Mouse (Mus musculus) embryonic facial prominence, embryonic 14.5 days (tissue): ENCODE results near the gene Hnrnpa2b1. TPM values are rescaled to one million over a fixed set of nuclear protein-coding genes. Genes with fewer than 3 reads are reported as not detected.

Experiments
- ATAC-seq: fragments of 200-750 bp; cut with Nextera tagmentation; 2 replicates; pipeline ENCODE4 v1.8.0; 2017; ENCODE audit warnings: low read depth, moderate number of reproducible peaks, moderate TSS enrichment
- DNase-seq: peaks from one replicate; pipeline ENCODE4 v3.0.0-alpha.2; 2015; ENCODE audit warnings: low spot score
- H3K27ac ChIP-seq: fragments of 300-500 bp; sonication (generic); replicated peaks from 2 replicates; pipeline ENCODE4 v1.5.1; 2014; ENCODE audit warnings: low read depth, mild to moderate bottlenecking, low read length, moderate library complexity
- H3K27me3 ChIP-seq: fragments of 300-500 bp; sonication (generic); replicated peaks from 2 replicates; pipeline ENCODE4 v1.6.1; 2014; ENCODE audit warnings: low read length; ENCODE audit not compliant: control insufficient read depth, insufficient read depth
- H3K36me3 ChIP-seq: fragments of 300-500 bp; sonication (generic); 2 replicates; pipeline ENCODE4 v1.6.1; 2014; ENCODE audit warnings: low read length, mixed read lengths; ENCODE audit not compliant: control insufficient read depth, insufficient read depth
- H3K4me1 ChIP-seq: fragments of 300-500 bp; sonication (generic); 2 replicates; pipeline ENCODE4 v1.6.1; 2014; ENCODE audit warnings: antibody characterized with exemption, low read length; ENCODE audit not compliant: control insufficient read depth, insufficient read depth
- H3K4me2 ChIP-seq: fragments of 300-500 bp; sonication (generic); 2 replicates; pipeline ENCODE4 v1.6.1; 2014; ENCODE audit warnings: low read depth, mild to moderate bottlenecking, low read length, moderate library complexity, mixed read lengths
- H3K4me3 ChIP-seq: fragments of 300-500 bp; sonication (generic); 2 replicates; pipeline ENCODE4 v1.5.1; 2014; ENCODE audit warnings: low read depth, mild to moderate bottlenecking, low read length
- H3K9ac ChIP-seq: fragments of 300-500 bp; sonication (generic); 2 replicates; pipeline ENCODE4 v1.6.1; 2014; ENCODE audit warnings: low read depth, mild to moderate bottlenecking, low read length, moderate library complexity, mixed read lengths
- H3K9me3 ChIP-seq: fragments of 300-500 bp; sonication (generic); 2 replicates; pipeline ENCODE4 v1.6.1; 2016; ENCODE audit warnings: low read length; ENCODE audit not compliant: control insufficient read depth
- WGBS: fragments of 180-500 bp; shearing (Covaris S2); extraction: QIAGEN DNeasy Blood & Tissue Kit; methylation state at CpG from one replicate; pipeline ENCODE4 v1.1.7; 2014; 5-methylcytosine and 5-hydroxymethylcytosine counted together
- polyA plus RNA-seq: library from polyadenylated mRNA; unstranded; fragments of >200 nt; fragmentation: Nextera tagmentation; extraction: Ambion mirVana; gene quantifications from 2 replicates; pipeline ENCODE4 v1.2.1, GENCODE M21; 2014

Hnrnpa2b1 gene
- polyA plus RNA-seq, 1 experiment from 2014 or later: 930 TPM

DNA sequence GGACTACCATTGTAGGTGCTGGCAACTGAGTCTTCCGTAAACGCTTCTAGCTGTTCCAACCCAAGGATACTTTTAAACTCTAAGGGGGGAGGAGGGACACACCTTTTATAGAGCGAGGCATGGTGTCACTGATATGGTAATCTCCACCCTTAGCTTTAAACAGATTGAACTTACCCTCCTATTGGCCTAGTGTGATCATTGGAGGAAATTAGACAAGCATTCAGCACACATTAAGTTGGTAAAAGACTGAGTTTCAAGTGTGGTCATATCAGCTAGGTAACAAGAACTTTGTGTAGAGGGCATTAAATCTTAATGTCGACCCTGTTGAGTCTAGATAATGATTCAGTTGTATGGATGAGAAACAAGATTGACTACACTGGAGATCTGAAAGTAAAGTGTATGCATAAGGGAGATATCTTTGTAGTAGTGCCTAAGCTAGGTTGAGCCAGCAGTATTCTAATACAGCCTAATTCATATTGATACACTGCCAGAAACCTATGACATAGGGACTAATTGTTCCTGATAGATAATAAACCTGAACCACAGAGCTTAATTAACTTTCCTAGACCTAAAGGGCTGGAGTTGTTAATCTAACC is 9.5 kb upstream of the Hnrnpa2b1 start:
- H3K36me3 ChIP-seq: peaks cover 83% of the 10 kb centered on the region
- H3K9me3 ChIP-seq: no peaks in the 10 kb centered on the region
- no peaks in the 10 kb centered on the region for H3K27me3 ChIP-seq
- no peak overlapping the region for H3K4me3 ChIP-seq
- H3K4me1 ChIP-seq: no peaks in the 10 kb centered on the region
- ATAC-seq: no peak
- H3K4me2 ChIP-seq: no peak overlapping the region
- WGBS: 94% methylated on average over 4 of the region's 4 CpGs
- no peak for DNase-seq
- no peak overlapping the region for H3K27ac ChIP-seq
- H3K9ac ChIP-seq: no peak overlapping the region

DNA sequence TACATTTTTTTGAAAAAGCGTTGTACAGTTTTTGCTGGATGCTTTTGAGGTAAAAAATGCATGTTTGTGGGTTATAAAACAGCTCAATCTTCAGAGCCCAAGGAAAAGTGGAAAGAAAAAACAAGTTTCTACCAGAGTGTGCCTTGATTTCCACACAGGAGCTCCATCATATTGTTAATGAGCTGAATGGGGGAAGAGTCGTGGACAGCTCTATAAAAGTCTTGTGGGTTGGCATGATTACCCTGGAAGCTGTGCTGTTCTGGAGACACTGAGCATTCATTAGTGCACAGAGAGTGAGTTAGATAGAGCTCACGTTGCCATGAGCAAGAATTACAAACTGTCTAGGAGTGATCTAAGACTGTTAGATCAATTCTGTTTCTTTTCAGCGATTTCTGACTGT is 2.5 kb upstream of the Hnrnpa2b1 start:
- WGBS: 36% methylated on average over 4 of the region's 4 CpGs
- DNase-seq (no peak), ATAC-seq (no peak)
- Histone ChIP-seq H3K4me1 (peaks cover 20% of the 10 kb centered on the region), H3K27ac (0 out of 2 replicates have a peak overlapping the region, but pooled peaks have one; percentile 6), H3K9me3 (no peaks in the 10 kb centered on the region), H3K4me2 (peak overlapping the region; percentile 75), H3K4me3 (peak overlapping the region; percentile 100), H3K9ac (peak overlapping the region; percentile 100), H3K27me3 (no peaks in the 10 kb centered on the region), H3K36me3 (peaks cover 46% of the 10 kb centered on the region)

- Histone ChIP-seq H3K9me3 (no peaks in the 10 kb centered on the region), H3K4me3 (peak overlapping the region; percentile 100), H3K4me1 (peaks cover 20% of the 10 kb centered on the region), H3K27ac (peak overlapping the region; percentile 100), H3K4me2 (peak overlapping the region; percentile 75), H3K9ac (peak overlapping the region; percentile 100), H3K36me3 (peaks cover 46% of the 10 kb centered on the region), H3K27me3 (no peaks in the 10 kb centered on the region)
- WGBS: 5% methylated on average over 3 of the region's 3 CpGs
- DNase-seq (no peak), ATAC-seq (no peak)
These were observed 2.1 kb upstream of the Hnrnpa2b1 start for GRCm38 (mm10) chr6:51471782-51472181.

DNA sequence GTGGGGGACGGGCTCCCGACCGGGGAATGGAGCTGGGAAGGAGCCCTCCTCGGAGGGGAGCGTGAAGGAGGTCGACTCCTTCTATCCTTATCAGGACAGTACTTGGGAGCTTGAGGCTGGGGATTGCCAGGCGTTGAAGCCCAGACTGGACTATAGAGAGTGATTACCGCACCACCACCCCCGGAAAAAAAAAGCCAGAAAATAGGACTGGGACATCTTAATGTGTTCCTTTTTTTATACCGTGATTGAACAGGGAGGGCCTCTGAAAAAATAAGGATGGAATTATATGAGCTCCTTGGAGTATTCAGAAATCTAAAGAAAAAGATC is 1.4 kb upstream of the Hnrnpa2b1 start:
- Histone ChIP-seq H3K27ac (peak overlapping the region; percentile 100), H3K9me3 (no peaks in the 10 kb centered on the region), H3K4me2 (peak overlapping the region; percentile 75), H3K9ac (peak overlapping the region; percentile 100), H3K4me1 (peaks cover 24% of the 10 kb centered on the region), H3K27me3 (no peaks in the 10 kb centered on the region), H3K36me3 (peaks cover 48% of the 10 kb centered on the region), H3K4me3 (peak overlapping the region; percentile 100)
- DNase-seq (no peak), ATAC-seq (no peak)
- 1% methylated on average over 10 of the region's 10 CpGs for WGBS

DNA sequence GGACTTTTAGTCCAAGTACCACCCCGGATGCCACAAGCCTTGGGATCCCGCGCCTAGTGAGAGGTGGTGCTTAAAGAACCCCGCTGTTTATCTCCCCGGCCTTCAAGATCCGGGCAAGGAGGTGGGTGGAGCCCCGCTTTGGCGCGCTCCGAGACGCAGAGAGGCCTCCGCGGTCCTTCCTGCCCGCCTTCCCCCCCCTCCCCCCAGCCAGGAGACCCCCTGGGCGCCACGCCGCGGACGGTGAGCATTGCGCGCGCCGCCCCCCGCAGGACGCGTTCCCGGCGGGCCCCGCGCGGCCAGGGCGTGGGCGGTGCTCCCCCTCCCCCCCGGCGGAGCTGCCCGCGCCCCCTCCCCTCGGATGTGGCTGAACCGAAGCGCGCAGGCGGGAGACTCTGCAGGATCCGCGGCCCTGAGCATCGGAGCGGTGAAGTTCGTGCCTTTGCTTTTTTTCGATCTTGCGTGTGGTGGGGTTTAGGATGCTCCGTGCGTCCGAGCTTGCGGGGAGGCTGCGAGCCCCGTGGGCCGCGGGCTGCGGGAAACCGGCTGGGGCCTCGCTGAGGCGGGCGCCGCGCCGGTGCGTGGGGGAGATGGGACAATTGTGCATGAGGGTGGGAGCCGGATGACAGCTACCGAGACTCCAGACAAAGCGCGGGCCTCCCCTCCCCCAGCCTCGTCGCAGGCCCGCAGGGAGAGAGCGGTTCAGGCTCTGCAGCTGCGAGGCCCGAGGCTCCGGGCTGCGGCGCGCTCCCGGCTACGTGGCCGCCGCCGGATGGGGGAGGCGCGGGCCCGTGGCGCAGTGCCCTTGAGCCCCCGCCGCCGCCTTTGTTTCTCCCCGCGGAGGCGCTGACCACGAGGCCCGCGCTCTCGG is 851 bp upstream of the Hnrnpa2b1 start, which contains the start of gene Cbx3:
Gene Cbx3 (plus strand): TSS at position 50 of the 868 bp plus-strand sequence.
- ATAC-seq: peak; percentile 82
- Histone ChIP-seq H3K9ac (peak within 1 kb of the TSS; percentile 100), H3K27ac (peak within 1 kb of the TSS; percentile 100), H3K4me3 (peak within 1 kb of the TSS; percentile 100), H3K4me2 (peak within 1 kb of the TSS; percentile 75), H3K4me1 (peaks cover 30% of the 10 kb centered on the region), H3K9me3 (no peaks in the 10 kb centered on the region), H3K27me3 (no peaks in the 10 kb centered on the region), H3K36me3 (peaks cover 48% of the 10 kb centered on the region)
- under 1% methylated on average over 36 of the region's 99 CpGs for WGBS
- peak; percentile 97 for DNase-seq

GRCm38 (mm10) chr6:51468891-51469561 is 668 bp downstream of the Hnrnpa2b1 start:
- ATAC-seq (peak; percentile 16; the same call in 1 of the 2 replicates), DNase-seq (peak; percentile 82)
- Histone ChIP-seq H3K36me3 (peaks cover 49% of the 10 kb centered on the region), H3K27me3 (no peaks in the 10 kb centered on the region), H3K4me3 (peak overlapping the region; percentile 100), H3K27ac (peak overlapping the region; percentile 100), H3K4me2 (peak overlapping the region; percentile 67), H3K4me1 (peaks cover 30% of the 10 kb centered on the region), H3K9ac (peak overlapping the region; percentile 100), H3K9me3 (no peaks in the 10 kb centered on the region)
- WGBS: under 1% methylated on average over 49 of the region's 63 CpGs

DNA sequence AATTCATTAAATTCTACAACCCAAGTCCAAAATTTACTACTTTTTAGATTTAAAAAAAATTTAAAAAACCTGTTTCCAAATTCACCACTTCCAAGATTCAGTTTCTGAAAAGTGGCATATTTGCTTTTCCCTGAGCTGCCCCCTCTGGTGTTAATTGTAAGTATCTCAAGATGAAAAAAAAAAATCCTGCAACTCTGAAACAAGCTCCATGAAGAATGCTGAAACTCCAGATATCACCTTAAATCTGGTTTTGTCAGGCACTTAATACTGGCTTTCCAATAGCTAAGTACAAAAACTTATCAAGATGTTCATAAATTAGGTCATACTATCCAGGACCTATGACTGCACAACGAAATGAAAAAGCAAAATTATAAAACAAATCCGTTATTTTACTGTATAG is 2.0 kb downstream of the Hnrnpa2b1 start:
- Histone ChIP-seq H3K36me3 (peaks cover 47% of the 10 kb centered on the region), H3K4me2 (peak overlapping the region; percentile 67), H3K9me3 (no peaks in the 10 kb centered on the region), H3K27me3 (no peaks in the 10 kb centered on the region), H3K4me3 (peak overlapping the region; percentile 100), H3K27ac (peak overlapping the region; percentile 100), H3K9ac (peak overlapping the region; percentile 100), H3K4me1 (peaks cover 20% of the 10 kb centered on the region)
- under 1% methylated on average over 2 of the region's 2 CpGs for WGBS
- peak; percentile 71 for DNase-seq
- ATAC-seq: no peak

DNA sequence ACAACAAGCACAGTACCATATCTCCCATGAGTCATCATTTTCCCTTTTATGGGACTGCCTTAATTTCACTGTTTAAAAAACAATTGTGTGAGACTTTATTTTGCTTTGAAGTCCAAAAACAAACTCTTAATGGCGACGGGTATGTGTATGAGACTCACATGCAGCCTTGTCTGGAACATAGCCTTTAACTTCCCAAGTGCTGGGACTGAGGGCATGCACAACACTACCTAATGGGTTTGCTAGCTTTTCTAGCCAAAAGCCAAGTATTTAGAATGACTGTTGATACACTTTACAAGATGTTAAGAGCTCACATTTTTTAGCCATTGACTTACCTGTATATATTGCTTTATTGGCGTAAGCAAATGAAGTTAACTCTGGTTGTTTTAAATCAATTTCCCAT is 9.3 kb downstream of the Hnrnpa2b1 start:
- no peaks in the 10 kb centered on the region; the same call in 1 of the 2 replicates for H3K4me1 ChIP-seq
- no peak for DNase-seq
- 76% methylated on average over 3 of the region's 3 CpGs for WGBS
- no peaks in the 10 kb centered on the region for H3K9me3 ChIP-seq
- H3K36me3 ChIP-seq: peaks cover 74% of the 10 kb centered on the region
- no peak overlapping the region for H3K4me3 ChIP-seq
- H3K27ac ChIP-seq: no peak overlapping the region
- H3K27me3 ChIP-seq: no peaks in the 10 kb centered on the region
- no peak overlapping the region for H3K9ac ChIP-seq
- no peak overlapping the region for H3K4me2 ChIP-seq
- ATAC-seq: no peak
